Mouse (Mus musculus) MEL (cell line): ENCODE results near the gene Gm4737. TPM values are rescaled to one million over a fixed set of nuclear protein-coding genes. Genes with fewer than 3 reads are reported as not detected.

Experiments
- polyA plus RNA-seq, 2 experiments: library from polyadenylated mRNA; stranded (reverse) in 1 of 2; unstranded in 1 of 2; fragments of >175 nt in 1 of 2; fragments of >200 nt in 1 of 2; gene quantifications; 2 replicates each; pipeline versions ENCODE4 v1.2.1 to v1.2.4; 2012; ENCODE audit warnings: low replicate concordance in 2 of 2, low read depth in 1 of 2; ENCODE audit not compliant: insufficient read length in 2 of 2, insufficient read depth in 1 of 2, missing spikeins in 1 of 2
- total RNA-seq: library from RNA; depleted of rRNA; stranded (reverse); fragments of 300-350 nt; gene quantifications from 2 replicates; pipeline ENCODE4 v1.2.3, GENCODE M21; 2012; rRNA removed

Gm4737 gene
- total and polyA plus RNA-seq, 3 experiments = 27.6 to 124 (median 103) TPM

Other genes starting within 250 kb of the Gm4737 start
- gene Phldb2, start 201.5 kb downstream of the Gm4737 start, total RNA-seq = not detected in 2 replicates
- not detected for gene Phldb2, start 201.5 kb downstream of the Gm4737 start, polyA plus RNA-seq
- gene Plcxd2, start 144.9 kb downstream of the Gm4737 start, total RNA-seq = not detected in 2 replicates
- gene Plcxd2, start 144.9 kb downstream of the Gm4737 start, polyA plus RNA-seq = not detected
- not detected in 2 replicates for gene Cd96, start 34.8 kb downstream of the Gm4737 start, total RNA-seq
- gene Cd96, start 34.8 kb downstream of the Gm4737 start, polyA plus RNA-seq = not detected